Mouse (Mus musculus) adrenal gland (tissue): ENCODE results near the gene Sema4g.

Source experiments
- intact Hi-C: fragments of 180-260 bp; cut with DNase I; formaldehyde crosslinking; loops from one replicate; pipeline ENCODE4 v1.15.1; 2025

The Sema4g gene

GRCm38 (mm10) chr19:45003740-45004516 is 15.0 kb downstream of the Sema4g start:
- intact Hi-C loops: loop anchor here (5.0 kb wide), 1 partner anchor 38 kb away; no protein-coding TSS in a partner anchor

GRCm38 (mm10) chr19:45005444-45005843 is 16.5 kb downstream of the Sema4g start, which contains the start of gene Twnk:
Gene Twnk, plus strand, starts transcription at chr19:45005663.
- intact Hi-C loops: no loop called here

GRCm38 (mm10) chr19:45005957-45006712 is 17.2 kb downstream of the Sema4g start, which contains the start of gene Mrpl43:
Gene Mrpl43, minus strand, starts transcription at chr19:45006442.
- intact Hi-C loops: no loop called here

DNA sequence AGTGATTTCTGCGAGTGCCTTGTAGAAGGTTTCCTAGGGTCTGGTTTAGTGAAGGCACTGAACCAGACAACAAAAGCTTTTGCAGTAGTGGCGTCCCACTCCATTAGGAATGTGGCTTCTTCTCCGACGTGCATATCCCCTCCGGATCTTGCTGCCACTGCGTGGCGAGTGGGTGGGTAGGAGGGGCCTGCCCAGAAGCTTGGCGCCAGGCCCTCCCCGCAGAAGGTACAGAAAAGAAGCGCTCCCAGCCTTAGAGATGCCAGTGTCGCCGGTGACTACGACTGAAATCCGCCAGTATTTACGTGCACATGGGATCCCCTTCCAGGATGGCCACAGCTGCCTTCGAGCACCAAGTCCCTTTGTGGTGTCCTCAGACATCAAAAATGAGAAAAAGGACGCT is 18.1 kb downstream of the Sema4g start:
- intact Hi-C loops: no loop called here

DNA sequence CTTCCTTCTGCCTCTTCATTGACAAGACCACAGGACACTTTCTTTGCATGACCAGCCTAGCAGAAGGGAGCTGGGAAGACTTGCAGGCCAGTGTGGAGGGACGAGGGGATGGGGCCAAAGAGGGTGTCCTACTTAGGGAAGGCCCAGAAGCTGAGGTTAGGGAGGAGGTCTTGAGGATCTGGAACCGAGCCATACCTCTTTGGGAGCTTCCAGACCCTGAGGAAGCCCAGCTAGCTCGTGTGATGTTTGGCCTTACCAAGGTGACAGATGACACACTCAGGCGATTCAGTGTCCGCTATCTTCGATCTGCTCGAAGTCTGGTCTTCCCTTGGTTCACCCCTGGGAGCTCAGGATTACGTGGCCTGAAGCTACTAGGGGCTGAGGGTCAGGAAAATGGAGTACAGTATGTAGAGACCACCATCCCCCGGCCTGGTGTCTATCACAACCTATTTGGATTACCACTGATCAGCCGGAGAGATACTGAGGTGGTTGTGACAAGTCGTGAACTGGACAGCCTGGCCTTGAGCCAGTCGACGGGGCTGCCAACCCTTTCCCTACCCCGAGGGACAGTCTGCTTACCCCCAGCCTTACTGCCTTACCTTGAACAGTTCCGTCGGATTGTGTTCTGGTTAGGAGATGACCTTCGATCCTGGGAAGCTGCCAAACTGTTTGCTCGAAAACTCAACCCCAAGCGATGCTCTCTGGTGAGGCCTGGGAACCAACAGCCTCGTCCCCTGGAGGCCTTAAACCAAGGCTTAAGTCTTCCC is 18.7 kb downstream of the Sema4g start:
- intact Hi-C loops: no loop called here

DNA sequence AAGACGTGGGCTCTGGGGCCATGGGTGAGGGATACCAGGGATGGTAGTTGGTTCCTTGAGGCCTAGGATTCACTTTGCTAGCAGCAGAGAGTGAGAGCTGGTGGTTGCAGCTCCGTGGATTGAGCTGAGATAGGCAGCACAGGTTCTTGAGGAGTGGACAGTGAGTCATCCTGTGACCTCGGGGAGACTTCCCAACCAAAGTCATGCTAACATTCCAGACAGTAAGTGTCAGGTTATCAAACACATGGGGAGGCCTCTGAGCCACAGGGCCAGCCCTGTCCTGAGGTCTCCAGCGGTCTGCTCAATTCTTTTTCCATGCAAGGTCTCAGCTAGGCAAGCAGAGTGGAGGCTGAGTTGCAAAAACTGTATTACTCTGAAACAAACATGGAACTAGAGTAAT is 21.7 kb downstream of the Sema4g start:
- intact Hi-C loops: no loop called here

DNA sequence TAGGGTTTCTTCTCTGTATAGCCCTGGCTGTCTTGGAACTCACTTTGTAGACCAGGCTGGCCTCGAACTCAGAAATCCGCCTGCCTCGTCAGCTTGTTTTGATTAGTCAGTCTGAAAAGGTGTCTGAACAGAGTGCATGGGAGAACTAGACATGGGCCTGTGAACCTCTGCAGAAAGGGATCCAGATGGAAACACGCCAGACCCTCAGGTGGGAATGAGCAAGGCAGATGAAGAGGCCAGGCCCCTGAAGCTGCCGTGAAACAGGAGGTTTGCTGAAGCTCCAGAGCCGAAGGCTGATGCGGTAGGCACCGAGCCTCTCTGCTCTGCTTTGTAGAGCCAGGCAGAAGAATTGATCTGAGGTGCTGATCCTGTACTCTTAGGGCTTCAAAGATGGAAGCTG is 23.3 kb downstream of the Sema4g start:
- intact Hi-C loops: loop anchor here (2.0 kb wide), 1 partner anchor 19 kb away; no protein-coding TSS in a partner anchor

DNA sequence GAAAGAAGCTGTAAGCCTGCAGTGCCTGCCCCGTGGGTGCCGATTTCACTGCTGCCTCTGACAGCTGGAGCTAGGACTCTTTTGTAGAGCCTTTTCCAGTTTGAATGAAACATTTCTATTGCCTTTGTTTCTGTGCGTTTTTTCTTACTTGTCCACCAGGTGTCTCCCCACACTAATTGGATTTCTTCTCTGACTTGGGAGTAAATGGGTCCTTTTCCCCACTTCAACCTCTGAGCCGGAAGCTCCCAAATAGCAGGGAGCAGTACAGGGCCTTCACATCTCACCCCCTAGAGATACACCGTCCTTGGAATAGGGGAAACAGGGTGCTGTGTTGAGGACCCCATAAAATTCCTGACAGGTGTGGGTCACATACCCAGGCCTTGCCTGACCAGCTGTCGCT is 23.7 kb downstream of the Sema4g start:
- intact Hi-C loops: loop anchor here (2.0 kb wide), 1 partner anchor 18 kb away; no protein-coding TSS in a partner anchor

GRCm38 (mm10) chr19:45013581-45014225 is 24.8 kb downstream of the Sema4g start:
- intact Hi-C loops: loop anchor here (2.0 kb wide), 1 partner anchor 17 kb away; no protein-coding TSS in a partner anchor

DNA sequence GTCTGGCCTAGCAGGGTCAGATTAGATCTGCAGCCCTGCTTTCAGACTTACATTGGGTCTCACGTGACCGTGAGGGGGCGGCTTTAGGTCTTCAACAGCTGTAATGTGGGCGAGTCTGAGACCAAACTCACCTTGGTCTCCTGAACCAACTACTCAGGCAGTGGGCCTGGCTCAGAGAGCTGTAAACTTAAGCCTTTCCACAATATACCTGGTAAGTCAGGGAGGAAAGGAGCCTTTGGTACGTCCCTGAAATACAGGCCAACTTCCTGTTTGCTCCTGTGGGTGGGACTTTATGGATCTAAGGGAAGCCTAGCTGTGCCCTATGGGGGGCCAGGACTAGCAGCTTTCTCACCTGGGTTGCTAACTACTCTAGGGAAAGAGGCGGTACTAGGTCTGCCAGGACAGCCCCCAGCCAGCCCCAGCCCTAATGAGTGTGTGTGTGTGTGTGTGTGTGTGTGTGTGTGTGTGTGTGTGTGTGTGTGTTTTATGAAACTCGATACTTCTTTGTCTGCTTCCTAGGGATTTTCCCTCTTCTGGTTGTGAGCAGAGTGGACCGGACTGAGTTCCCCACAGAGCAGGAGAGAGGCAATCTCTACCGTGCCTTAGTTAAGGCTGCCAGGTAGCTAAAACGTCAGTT is 25.6 kb downstream of the Sema4g start, which contains the start of gene Lzts2:
TSS of gene Lzts2 (plus strand) at position 80 of the 637 bp plus-strand sequence.
- intact Hi-C loops: no loop called here

DNA sequence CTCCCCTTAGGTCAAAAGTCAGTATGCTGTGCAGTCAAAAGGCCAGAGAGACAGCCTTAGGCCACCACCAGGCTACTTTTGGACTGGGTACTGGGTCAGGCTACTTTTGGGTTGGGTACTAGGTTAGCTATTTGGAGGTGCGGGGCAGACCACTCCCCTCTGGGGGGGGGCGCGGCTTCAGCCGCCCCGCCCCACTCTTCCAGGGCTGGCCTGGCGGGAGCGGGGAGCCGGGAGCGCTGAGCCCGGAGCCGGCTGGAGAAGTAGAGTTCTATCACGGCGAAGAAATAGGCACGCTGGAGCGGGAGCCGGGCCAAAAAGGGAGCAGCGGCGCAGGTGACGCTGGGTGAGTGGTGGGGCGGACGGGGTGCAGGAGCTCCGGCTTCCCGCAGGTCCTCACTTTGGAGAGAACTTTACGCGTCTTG is 26.1 kb downstream of the Sema4g start:
- intact Hi-C loops: no loop called here

- intact Hi-C loops: no loop called here
Measured at GRCm38 (mm10) chr19:45015518-45016281, 26.8 kb downstream of the Sema4g start.

DNA sequence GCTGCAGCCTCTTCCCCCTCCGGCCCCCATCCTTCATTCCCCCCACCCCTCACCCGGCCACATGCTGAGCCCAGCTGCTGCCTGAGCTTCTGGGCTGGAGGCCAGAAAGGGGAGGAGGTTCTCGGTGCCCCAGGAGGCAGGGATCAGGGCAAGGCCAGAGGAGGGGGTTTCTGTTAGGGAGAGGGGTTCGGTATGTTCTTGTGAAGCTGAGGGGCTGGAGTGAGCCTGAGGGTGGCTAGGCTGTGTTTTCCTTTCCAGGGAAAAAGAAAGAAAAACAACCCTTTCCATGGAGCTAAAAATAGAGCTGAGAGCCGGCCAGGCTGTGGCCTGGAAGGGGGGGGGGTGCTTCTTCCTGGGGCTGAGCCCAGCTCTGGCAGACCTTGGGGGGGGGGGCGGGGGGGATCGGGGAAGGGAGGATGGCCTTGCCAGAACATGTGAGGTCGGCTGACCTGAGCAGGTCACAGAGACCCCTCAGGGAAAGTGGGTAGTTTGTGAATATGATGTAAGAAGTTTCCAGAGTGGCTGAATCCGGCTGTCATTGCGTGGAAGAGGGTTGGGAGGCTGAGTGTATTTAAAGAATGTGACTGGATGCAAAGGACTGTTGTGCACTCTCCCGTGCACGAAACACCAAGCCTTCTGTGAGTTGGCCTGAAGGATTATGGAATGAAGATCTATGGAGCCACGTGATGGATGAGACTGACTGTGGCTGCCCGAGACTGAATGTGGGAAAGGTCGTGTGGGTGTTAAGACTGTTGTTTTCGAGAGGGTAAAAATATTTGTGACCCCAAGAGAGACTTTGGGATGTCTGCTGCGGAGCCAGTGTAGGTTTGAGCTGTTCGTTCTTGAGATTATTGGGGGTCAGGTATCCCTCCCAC is 27.7 kb downstream of the Sema4g start:
- intact Hi-C loops: no loop called here

- intact Hi-C loops: no loop called here
Measured at GRCm38 (mm10) chr19:45017216-45017771, 28.4 kb downstream of the Sema4g start.

- intact Hi-C loops: no loop called here
Measured at GRCm38 (mm10) chr19:45017909-45018308, 29.0 kb downstream of the Sema4g start.

DNA sequence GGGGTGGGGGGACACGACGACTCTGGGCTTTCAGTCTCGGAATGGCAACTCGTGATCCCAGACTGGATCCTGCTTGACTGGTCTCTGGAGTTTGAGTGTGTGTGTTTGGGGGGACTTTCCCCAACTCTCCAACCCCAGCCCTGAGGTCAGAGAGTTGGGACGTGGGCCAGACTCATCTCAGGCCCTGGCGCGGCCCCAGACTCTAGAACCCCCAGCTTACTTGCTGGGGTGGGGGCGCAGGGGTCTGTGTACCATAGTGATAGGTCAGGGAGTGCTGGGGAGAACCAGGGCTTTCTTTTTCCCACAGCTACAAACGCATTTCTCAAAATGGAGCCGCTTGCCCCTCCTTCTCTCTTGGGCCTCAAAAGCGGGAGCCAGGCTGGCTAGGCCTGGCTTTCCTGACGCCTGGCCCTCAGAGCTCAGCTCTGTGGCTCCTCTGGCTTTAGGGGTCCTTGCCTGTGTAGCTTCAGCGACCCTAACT is 29.5 kb downstream of the Sema4g start:
- intact Hi-C loops: no loop called here

GRCm38 (mm10) chr19:45020348-45020747 is 31.4 kb downstream of the Sema4g start:
- intact Hi-C loops: no loop called here

- intact Hi-C loops: no loop called here
Measured at GRCm38 (mm10) chr19:45021362-45021761, 32.5 kb downstream of the Sema4g start.
